Mouse (Mus musculus) CD4-positive, CD25-positive, alpha-beta regulatory T cell, adult 2 months (primary cell): ENCODE results near the gene Scgb1c1.
"Not testable (repeated sequence)": the region's sequence is repeated elsewhere in the genome, so short reads cannot be mapped to it uniquely, and the experiment has no call there.

ENCODE experiments used
- DNase-seq: peaks from one replicate; pipeline ENCODE4 v3.0.0-alpha.2; 2012; ENCODE audit warnings: low read depth, low spot score

Gene Scgb1c1

GRCm38 (mm10) chr7:140879355-140879754 is 34.0 kb downstream of the Scgb1c1 start:
- DNase-seq, result no peak

- no peak for DNase-seq
Measured at GRCm38 (mm10) chr7:140880419-140880818, 35.1 kb downstream of the Scgb1c1 start.

GRCm38 (mm10) chr7:140880865-140881515 is 35.6 kb downstream of the Scgb1c1 start:
- DNase-seq, result no peak

GRCm38 (mm10) chr7:140881696-140882468 is 36.5 kb downstream of the Scgb1c1 start, which contains the start of the genes Psmd13 and Sirt3:
Gene Psmd13 (plus strand): TSS chr7:140881968.
Gene Sirt3 (minus strand): TSS chr7:140882309.
- DNase-seq, result peak; percentile 96

- no peak for DNase-seq
Measured at GRCm38 (mm10) chr7:140882469-140882803, 37.1 kb downstream of the Scgb1c1 start.

- DNase-seq, result not testable (repeated sequence)
Measured at GRCm38 (mm10) chr7:140890636-140891035, 45.3 kb downstream of the Scgb1c1 start.

- no peak for DNase-seq
Measured at GRCm38 (mm10) chr7:140894031-140894430, 48.7 kb downstream of the Scgb1c1 start.

- no peak for DNase-seq
Measured at GRCm38 (mm10) chr7:140894611-140895010, 49.3 kb downstream of the Scgb1c1 start.
